Mouse (Mus musculus) ES-E14 (cell line): ENCODE data around the gene Ttyh2.

ENCODE experiments used
- CHD2 ChIP-seq: IDR thresholded peaks from 2 replicates; pipeline ENCODE4 v1.6.1; 2014; ENCODE audit warnings: mild to moderate bottlenecking, low read depth, low read length, inconsistent platforms
- MAFK ChIP-seq: IDR thresholded peaks from 2 replicates; pipeline ENCODE4 v1.6.1; 2014; ENCODE audit warnings: mild to moderate bottlenecking, low read depth, low read length, inconsistent platforms; ENCODE audit not compliant: insufficient read depth
- ZC3H11A ChIP-seq: IDR thresholded peaks from 2 replicates; pipeline ENCODE4 v1.6.1; 2012; ENCODE audit warnings: low read depth, mild to moderate bottlenecking, inconsistent platforms, low read length, borderline replicate concordance
- ZNF384 ChIP-seq: IDR thresholded peaks from 2 replicates; pipeline ENCODE4 v1.6.1; 2012; ENCODE audit warnings: low read depth, low read length, inconsistent platforms

DNA sequence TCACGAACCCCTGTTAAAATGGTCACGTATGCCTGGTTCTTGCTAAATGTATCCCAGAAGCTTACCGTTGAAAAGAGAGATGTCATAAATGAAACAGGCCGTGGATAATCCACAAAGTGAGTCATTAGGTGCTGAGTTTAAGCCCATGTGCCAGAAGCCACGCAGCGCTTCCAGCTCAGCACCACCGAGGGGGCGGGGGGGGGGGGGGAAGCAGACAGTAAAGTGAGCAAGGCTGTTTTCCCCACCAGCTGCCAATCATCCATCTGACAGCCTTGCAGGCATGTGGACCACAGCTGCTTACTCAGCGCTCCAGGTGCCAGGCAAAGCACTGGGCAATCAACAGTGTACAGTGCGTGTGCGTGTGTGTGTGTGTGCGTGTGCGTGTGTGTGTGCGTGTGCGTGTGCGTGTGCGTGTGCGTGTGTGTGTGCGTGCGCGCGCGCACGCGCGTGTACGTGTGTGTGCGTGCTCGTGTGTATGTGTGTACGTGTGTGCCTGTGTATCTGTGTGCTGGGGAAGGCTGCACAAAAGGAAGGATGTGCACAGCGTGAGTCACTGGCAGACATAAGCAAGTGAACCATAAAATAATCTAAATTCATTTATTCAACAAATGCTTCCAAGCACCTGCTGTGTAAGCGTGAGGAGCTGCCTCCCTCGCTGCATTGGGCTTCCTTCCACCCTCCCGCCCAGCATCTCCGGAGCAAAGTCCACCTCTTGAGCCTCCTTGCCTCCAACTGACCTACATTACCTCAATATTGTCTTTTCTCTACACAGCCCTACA lies 38.3 kb upstream of the Ttyh2 start:
- TF ChIP-seq MAFK (no peak), ZC3H11A (no peak; the same call in 1 of the 2 replicates), ZNF384 (no peak), CHD2 (no peak)
